Mouse (Mus musculus): ENCODE measurements around the gene Bcl2l1. TPM values are rescaled to one million over a fixed set of nuclear protein-coding genes. Genes with fewer than 3 reads are reported as not detected.

The Bcl2l1 gene
- total RNA-seq, 2 experiments from 2014 or later: 118 to 123 TPM

GRCm38 (mm10) chr2:152757478-152757877 lies 74.0 kb downstream of the Bcl2l1 start:
- intact Hi-C loops (cut with DNase I): no loop called here
- DNase-seq (ENCODE audit: extremely low spot score in 1 of 2, low spot score in 2 of 2): peak in 1 of 2 experiments; percentile 15

GRCm38 (mm10) chr2:152756474-152757393 lies 74.8 kb downstream of the Bcl2l1 start:
- intact Hi-C loops (cut with DNase I): no loop called here
- DNase-seq (ENCODE audit: extremely low spot score in 1 of 2, low spot score in 2 of 2): peak in 1 of 2 experiments; percentile 26

- DNase-seq (ENCODE audit: extremely low spot score in 1 of 2, low spot score in 2 of 2): peak in 1 of 2 experiments; percentile 70
- intact Hi-C loops (cut with DNase I): no loop called here
Measured at GRCm38 (mm10) chr2:152753944-152754711, 77.4 kb downstream of the Bcl2l1 start, which contains the start of gene Cox4i2. Gene Cox4i2 (plus strand): TSS chr2:152754173.

GRCm38 (mm10) chr2:152742435-152742834 lies 89.1 kb downstream of the Bcl2l1 start:
- intact Hi-C loops (cut with DNase I): no loop called here
- DNase-seq (ENCODE audit: extremely low spot score in 1 of 2, low spot score in 2 of 2): peak in 1 of 2 experiments; percentile 78

- intact Hi-C loops (cut with DNase I): no loop called here
- peak in 1 of 2 experiments; percentile 85 for DNase-seq (ENCODE audit: extremely low spot score in 1 of 2, low spot score in 2 of 2)
Measured at GRCm38 (mm10) chr2:152741153-152742041, 90.1 kb downstream of the Bcl2l1 start.

- intact Hi-C loops (cut with DNase I): no loop called here
- DNase-seq (ENCODE audit: extremely low spot score in 1 of 2, low spot score in 2 of 2): no peak
Measured at GRCm38 (mm10) chr2:152740490-152740889, 91.0 kb downstream of the Bcl2l1 start.

- intact Hi-C loops (cut with DNase I): loop anchor here (5.0 kb wide), 1 partner anchor 43 kb away; no protein-coding TSS in a partner anchor
Measured at GRCm38 (mm10) chr2:152739842-152740260, 91.7 kb downstream of the Bcl2l1 start.

GRCm38 (mm10) chr2:152739031-152739841 lies 92.3 kb downstream of the Bcl2l1 start:
- peak in 1 of 2 experiments; percentile 92 for DNase-seq (ENCODE audit: extremely low spot score in 1 of 2, low spot score in 2 of 2)
- intact Hi-C loops (cut with DNase I): loop anchor here (5.0 kb wide), 1 partner anchor 42 kb away; no protein-coding TSS in a partner anchor

More at GRCm38 (mm10) chr2:152739842-152740260, 91.7 kb downstream of the Bcl2l1 start:
- DNase-seq (ENCODE audit: extremely low spot score in 1 of 2, low spot score in 2 of 2): no peak

- intact Hi-C loops (cut with DNase I): loop anchor here (5.0 kb wide), 1 partner anchor 41 kb away; no protein-coding TSS in a partner anchor
Measured at GRCm38 (mm10) chr2:152738341-152738740, 93.2 kb downstream of the Bcl2l1 start.

GRCm38 (mm10) chr2:152737306-152738221 lies 94.0 kb downstream of the Bcl2l1 start:
- intact Hi-C loops (cut with DNase I): loop anchor here (5.0 kb wide), 1 partner anchor 40 kb away; no protein-coding TSS in a partner anchor
- DNase-seq (ENCODE audit: extremely low spot score in 1 of 2, low spot score in 2 of 2): peak in 1 of 2 experiments; percentile 36

More at GRCm38 (mm10) chr2:152738341-152738740, 93.2 kb downstream of the Bcl2l1 start:
- no peak for DNase-seq (ENCODE audit: extremely low spot score in 1 of 2, low spot score in 2 of 2)

GRCm38 (mm10) chr2:152736748-152737147 lies 94.8 kb downstream of the Bcl2l1 start:
- DNase-seq (ENCODE audit: extremely low spot score in 1 of 2, low spot score in 2 of 2): peak in 1 of 2 experiments; percentile 47
- intact Hi-C loops (cut with DNase I): loop anchor here (5.0 kb wide), 1 partner anchor 39 kb away; no protein-coding TSS in a partner anchor

- intact Hi-C loops (cut with DNase I): loop anchor here (5.0 kb wide), 1 partner anchor 39 kb away; no protein-coding TSS in a partner anchor
Measured at GRCm38 (mm10) chr2:152736090-152736601, 95.4 kb downstream of the Bcl2l1 start, which contains the start of gene Id1. Gene Id1 (plus strand): TSS chr2:152736251.

GRCm38 (mm10) chr2:152734984-152735383 lies 96.5 kb downstream of the Bcl2l1 start:
- intact Hi-C loops (cut with DNase I): loop anchor here (5.0 kb wide), 1 partner anchor 38 kb away; no protein-coding TSS in a partner anchor
- DNase-seq (ENCODE audit: extremely low spot score in 1 of 2, low spot score in 2 of 2): peak; percentile 93 to 98

More at GRCm38 (mm10) chr2:152736090-152736601, 95.4 kb downstream of the Bcl2l1 start, which contains the start of gene Id1:
- DNase-seq (ENCODE audit: extremely low spot score in 1 of 2, low spot score in 2 of 2): peak; percentile 62 to 90

- no peak for DNase-seq (ENCODE audit: extremely low spot score in 1 of 2, low spot score in 2 of 2)
- intact Hi-C loops (cut with DNase I): no loop called here
Measured at GRCm38 (mm10) chr2:152734501-152734900, 97.0 kb downstream of the Bcl2l1 start.

GRCm38 (mm10) chr2:152733201-152733600 lies 98.3 kb downstream of the Bcl2l1 start:
- intact Hi-C loops (cut with DNase I): no loop called here
- DNase-seq (ENCODE audit: extremely low spot score in 1 of 2, low spot score in 2 of 2): no peak
